Mouse (Mus musculus): Measurements from ENCODE around the gene Dkkl1.
A peak's percentile ranks its signal among the peaks of the same experiment; 100 is the strongest.

Gene Dkkl1

GRCm38 (mm10) chr7:45232716-45233465 is 20.9 kb upstream of the Dkkl1 start:
- Histone ChIP-seq H3K36me3 (ENCODE audit: insufficient read depth, low read length) (peaks cover 45% of the 10 kb centered on the region), H3K9me3 (ENCODE audit: low read length) (no peaks in the 10 kb centered on the region), H3K4me3 (replicated peaks; ENCODE audit: low read length) (no peak overlapping the region), H3K27me3 (ENCODE audit: insufficient read depth, low read length) (peaks cover under 1% of the 10 kb centered on the region; the same call in 1 of the 2 replicates), H3K4me1 (replicated peaks; ENCODE audit: low read depth, low read length) (peaks cover 91% of the 10 kb centered on the region)
- TF ChIP-seq CTCF (conservative IDR thresholded peaks at IDR 0.05; ENCODE audit: low read length) (no peak), NANOG (IDR thresholded peaks at IDR 0.05; ENCODE audit: borderline replicate concordance, low read length) (no peak), POU5F1 (IDR thresholded peaks at IDR 0.05; ENCODE audit: borderline replicate concordance, low read length) (no peak)

DNA sequence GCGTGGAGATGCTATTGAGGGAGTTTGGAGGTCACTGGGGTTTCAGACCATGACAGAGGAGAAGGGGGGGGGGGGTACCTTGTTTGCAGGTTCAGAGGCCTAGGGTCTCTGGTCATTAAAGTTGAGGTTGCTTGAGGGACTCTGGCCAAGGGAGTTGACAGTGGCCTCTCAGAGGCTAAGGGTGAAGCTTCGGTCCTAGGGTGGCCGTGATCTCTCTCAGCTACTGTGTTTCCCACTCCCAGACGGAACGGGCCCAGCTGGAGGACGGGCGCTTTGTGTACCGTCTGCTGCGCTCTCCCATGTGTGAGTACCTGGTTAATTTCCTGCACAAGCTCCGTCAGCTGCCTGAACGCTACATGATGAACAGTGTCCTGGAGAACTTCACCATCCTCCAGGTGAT is 20.0 kb upstream of the Dkkl1 start:
- Histone ChIP-seq H3K4me1 (replicated peaks; ENCODE audit: low read depth, low read length) (peaks cover 91% of the 10 kb centered on the region), H3K9me3 (ENCODE audit: low read length) (no peaks in the 10 kb centered on the region), H3K27me3 (ENCODE audit: insufficient read depth, low read length) (no peaks in the 10 kb centered on the region; the same call in 1 of the 2 replicates), H3K4me3 (replicated peaks; ENCODE audit: low read length) (no peak overlapping the region), H3K36me3 (ENCODE audit: insufficient read depth, low read length) (peaks cover 52% of the 10 kb centered on the region)
- no peak for TF ChIP-seq POU5F1 (IDR thresholded peaks at IDR 0.05; ENCODE audit: borderline replicate concordance, low read length)
- no peak for TF ChIP-seq CTCF (conservative IDR thresholded peaks at IDR 0.05; ENCODE audit: low read length)
- TF ChIP-seq NANOG (IDR thresholded peaks at IDR 0.05; ENCODE audit: borderline replicate concordance, low read length): no peak

GRCm38 (mm10) chr7:45231192-45231591 is 19.2 kb upstream of the Dkkl1 start:
- Histone ChIP-seq H3K9me3 (ENCODE audit: low read length) (no peaks in the 10 kb centered on the region), H3K27me3 (ENCODE audit: insufficient read depth, low read length) (no peaks in the 10 kb centered on the region), H3K36me3 (ENCODE audit: insufficient read depth, low read length) (peaks cover 60% of the 10 kb centered on the region), H3K4me3 (replicated peaks; ENCODE audit: low read length) (no peak overlapping the region), H3K4me1 (replicated peaks; ENCODE audit: low read depth, low read length) (peaks cover 91% of the 10 kb centered on the region)
- no peak for TF ChIP-seq NANOG (IDR thresholded peaks at IDR 0.05; ENCODE audit: borderline replicate concordance, low read length)
- no peak for TF ChIP-seq CTCF (conservative IDR thresholded peaks at IDR 0.05; ENCODE audit: low read length)
- TF ChIP-seq POU5F1 (IDR thresholded peaks at IDR 0.05; ENCODE audit: borderline replicate concordance, low read length): no peak

DNA sequence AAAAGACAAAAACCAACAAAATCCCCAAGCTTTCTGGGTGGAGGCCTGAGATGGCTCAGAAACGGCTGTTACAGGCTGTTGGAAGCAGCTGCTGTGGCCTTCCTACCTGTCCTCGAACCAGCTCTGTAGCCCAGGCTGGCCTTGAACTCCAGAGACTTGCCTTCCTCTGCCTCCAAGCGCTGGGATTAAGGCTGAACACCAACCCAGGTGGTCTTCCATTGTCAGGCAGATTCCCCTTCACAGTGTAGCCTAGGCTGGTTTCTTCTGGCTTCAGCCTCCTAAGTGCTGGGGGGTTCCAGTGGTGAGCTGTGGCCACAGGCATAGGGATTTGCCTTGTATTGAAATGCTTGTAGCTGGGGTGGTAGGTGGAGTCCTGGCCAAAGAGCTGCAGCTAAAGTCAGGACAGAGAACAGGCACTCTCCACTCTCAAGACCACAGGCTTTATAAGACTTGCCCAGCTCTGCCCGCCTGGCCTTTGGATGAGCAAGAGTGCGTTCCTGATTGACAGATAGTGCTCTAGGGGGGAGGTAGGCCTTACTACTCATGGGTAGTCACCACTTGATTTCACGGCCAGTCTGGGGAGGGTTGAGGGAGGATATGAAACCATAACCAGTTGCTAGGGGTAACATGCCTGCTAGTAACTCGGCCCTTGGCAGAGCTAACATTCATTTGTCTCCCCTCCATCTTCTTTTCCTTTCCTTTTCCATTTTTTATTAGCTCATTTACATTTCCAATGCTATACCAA is 17.7 kb upstream of the Dkkl1 start:
- Histone ChIP-seq H3K4me3 (replicated peaks; ENCODE audit: low read length) (peak overlapping the region; percentile 39; the same call in 1 of the 2 replicates), H3K4me1 (replicated peaks; ENCODE audit: low read depth, low read length) (peaks cover 92% of the 10 kb centered on the region), H3K27me3 (ENCODE audit: insufficient read depth, low read length) (no peaks in the 10 kb centered on the region), H3K36me3 (ENCODE audit: insufficient read depth, low read length) (peaks cover 75% of the 10 kb centered on the region), H3K9me3 (ENCODE audit: low read length) (no peaks in the 10 kb centered on the region)
- peak; percentile 45; the same call in 1 of the 2 replicates for TF ChIP-seq NANOG (IDR thresholded peaks at IDR 0.05; ENCODE audit: borderline replicate concordance, low read length)
- no peak for TF ChIP-seq CTCF (conservative IDR thresholded peaks at IDR 0.05; ENCODE audit: low read length)
- TF ChIP-seq POU5F1 (IDR thresholded peaks at IDR 0.05; ENCODE audit: borderline replicate concordance, low read length): no peak

GRCm38 (mm10) chr7:45229046-45229445 is 17.1 kb upstream of the Dkkl1 start:
- Histone ChIP-seq H3K4me1 (replicated peaks; ENCODE audit: low read depth, low read length) (peaks cover 89% of the 10 kb centered on the region), H3K27me3 (ENCODE audit: insufficient read depth, low read length) (no peaks in the 10 kb centered on the region), H3K4me3 (replicated peaks; ENCODE audit: low read length) (peak overlapping the region; percentile 64), H3K9me3 (ENCODE audit: low read length) (no peaks in the 10 kb centered on the region), H3K36me3 (ENCODE audit: insufficient read depth, low read length) (peaks cover 80% of the 10 kb centered on the region)
- TF ChIP-seq NANOG (IDR thresholded peaks at IDR 0.05; ENCODE audit: borderline replicate concordance, low read length): no peak
- no peak for TF ChIP-seq CTCF (conservative IDR thresholded peaks at IDR 0.05; ENCODE audit: low read length)
- TF ChIP-seq POU5F1 (IDR thresholded peaks at IDR 0.05; ENCODE audit: borderline replicate concordance, low read length): no peak

GRCm38 (mm10) chr7:45228548-45228947 is 16.6 kb upstream of the Dkkl1 start:
- Histone ChIP-seq H3K4me1 (replicated peaks; ENCODE audit: low read depth, low read length) (peaks cover 87% of the 10 kb centered on the region), H3K27me3 (ENCODE audit: insufficient read depth, low read length) (no peaks in the 10 kb centered on the region)
- no peak for TF ChIP-seq NANOG (IDR thresholded peaks at IDR 0.05; ENCODE audit: borderline replicate concordance, low read length)

GRCm38 (mm10) chr7:45226421-45226820 is 14.5 kb upstream of the Dkkl1 start:
- no peak overlapping the region for H3K4me3 ChIP-seq (replicated peaks; ENCODE audit: low read length)
- H3K27me3 ChIP-seq (ENCODE audit: insufficient read depth, low read length): no peaks in the 10 kb centered on the region
- TF ChIP-seq CTCF (conservative IDR thresholded peaks at IDR 0.05; ENCODE audit: low read length) (no peak), NANOG (IDR thresholded peaks at IDR 0.05; ENCODE audit: borderline replicate concordance, low read length) (no peak), POU5F1 (IDR thresholded peaks at IDR 0.05; ENCODE audit: borderline replicate concordance, low read length) (no peak)
- peaks cover 82% of the 10 kb centered on the region for H3K36me3 ChIP-seq (ENCODE audit: insufficient read depth, low read length)
- H3K9me3 ChIP-seq (ENCODE audit: low read length): no peaks in the 10 kb centered on the region
- H3K4me1 ChIP-seq (replicated peaks; ENCODE audit: low read depth, low read length): peaks cover 85% of the 10 kb centered on the region

More at GRCm38 (mm10) chr7:45228548-45228947, 16.6 kb upstream of the Dkkl1 start:
- peak overlapping the region; percentile 64 for H3K4me3 ChIP-seq (replicated peaks; ENCODE audit: low read length)
- H3K36me3 ChIP-seq (ENCODE audit: insufficient read depth, low read length): peaks cover 81% of the 10 kb centered on the region
- H3K9me3 ChIP-seq (ENCODE audit: low read length): no peaks in the 10 kb centered on the region

GRCm38 (mm10) chr7:45224826-45225225 is 12.9 kb upstream of the Dkkl1 start:
- TF ChIP-seq POU5F1 (IDR thresholded peaks at IDR 0.05; ENCODE audit: borderline replicate concordance, low read length) (no peak), CTCF (conservative IDR thresholded peaks at IDR 0.05; ENCODE audit: low read length) (no peak), NANOG (IDR thresholded peaks at IDR 0.05; ENCODE audit: borderline replicate concordance, low read length) (no peak)

More at GRCm38 (mm10) chr7:45224826-45225225, 12.9 kb upstream of the Dkkl1 start:
- Histone ChIP-seq H3K9me3 (ENCODE audit: low read length) (no peaks in the 10 kb centered on the region), H3K36me3 (ENCODE audit: insufficient read depth, low read length) (peaks cover 90% of the 10 kb centered on the region), H3K4me1 (replicated peaks; ENCODE audit: low read depth, low read length) (peaks cover 89% of the 10 kb centered on the region), H3K27me3 (ENCODE audit: insufficient read depth, low read length) (no peaks in the 10 kb centered on the region), H3K4me3 (replicated peaks; ENCODE audit: low read length) (no peak overlapping the region)
